Mouse (Mus musculus): ENCODE results near the gene Erich3. TPM values are rescaled to one million over a fixed set of nuclear protein-coding genes. Genes with fewer than 3 reads are reported as not detected.

Gene Erich3
- polyA plus RNA-seq, 1 experiment from 2014 or later = 0.10 TPM

- Histone ChIP-seq H3K27me3 (ENCODE audit: control insufficient read depth, insufficient read depth, low read length) (no peaks in the 10 kb centered on the region), H3K4me2 (ENCODE audit: low read depth, low read length) (no peak overlapping the region), H3K9ac (ENCODE audit: low read length) (no peak overlapping the region), H3K27ac (ENCODE audit: low read length) (no peak overlapping the region), H3K4me3 (replicated peaks; ENCODE audit: low read length) (no peak overlapping the region), H3K9me3 (replicated peaks; ENCODE audit: control insufficient read depth, low read length) (no peaks in the 10 kb centered on the region), H3K4me1 (ENCODE audit: control insufficient read depth, insufficient read depth, low read length) (no peaks in the 10 kb centered on the region), H3K36me3 (ENCODE audit: control insufficient read depth, insufficient read depth, low read length) (no peaks in the 10 kb centered on the region)
- ATAC-seq (ENCODE audit: insufficient read depth, low FRiP score) = no peak
- 79% methylated on average over 2 of the region's 2 CpGs for WGBS
These were observed 108.0 kb downstream of the Erich3 start for GRCm38 (mm10) chr3:154771651-154772050.

- WGBS = 74% methylated on average over 6 of the region's 6 CpGs
These were observed 115.4 kb downstream of the Erich3 start for GRCm38 (mm10) chr3:154778836-154779595.

GRCm38 (mm10) chr3:154786354-154786753 lies 122.7 kb downstream of the Erich3 start:
- no peaks in the 10 kb centered on the region for H3K27me3 ChIP-seq (ENCODE audit: control insufficient read depth, insufficient read depth, low read length)
- WGBS = 82% methylated on average over 9 of the region's 9 CpGs
- no peak for ATAC-seq (ENCODE audit: insufficient read depth, low FRiP score)

More at GRCm38 (mm10) chr3:154778836-154779595, 115.4 kb downstream of the Erich3 start:
- Histone ChIP-seq H3K9ac (ENCODE audit: low read length) (no peak overlapping the region), H3K4me2 (ENCODE audit: low read depth, low read length) (no peak overlapping the region), H3K27me3 (ENCODE audit: control insufficient read depth, insufficient read depth, low read length) (no peaks in the 10 kb centered on the region), H3K4me3 (replicated peaks; ENCODE audit: low read length) (no peak overlapping the region), H3K36me3 (ENCODE audit: control insufficient read depth, insufficient read depth, low read length) (no peaks in the 10 kb centered on the region), H3K4me1 (ENCODE audit: control insufficient read depth, insufficient read depth, low read length) (no peaks in the 10 kb centered on the region), H3K27ac (ENCODE audit: low read length) (no peak overlapping the region), H3K9me3 (replicated peaks; ENCODE audit: control insufficient read depth, low read length) (no peaks in the 10 kb centered on the region)
- no peak for ATAC-seq (ENCODE audit: insufficient read depth, low FRiP score)

GRCm38 (mm10) chr3:154787611-154788010 lies 124.0 kb downstream of the Erich3 start:
- H3K9me3 ChIP-seq (replicated peaks; ENCODE audit: control insufficient read depth, low read length) = no peaks in the 10 kb centered on the region

More at GRCm38 (mm10) chr3:154786354-154786753, 122.7 kb downstream of the Erich3 start:
- no peaks in the 10 kb centered on the region for H3K4me1 ChIP-seq (ENCODE audit: control insufficient read depth, insufficient read depth, low read length)
- no peak overlapping the region for H3K4me3 ChIP-seq (replicated peaks; ENCODE audit: low read length)
- no peaks in the 10 kb centered on the region for H3K36me3 ChIP-seq (ENCODE audit: control insufficient read depth, insufficient read depth, low read length)
- H3K9me3 ChIP-seq (replicated peaks; ENCODE audit: control insufficient read depth, low read length) = no peaks in the 10 kb centered on the region
- no peak overlapping the region for H3K27ac ChIP-seq (ENCODE audit: low read length)
- H3K4me2 ChIP-seq (ENCODE audit: low read depth, low read length) = no peak overlapping the region
- H3K9ac ChIP-seq (ENCODE audit: low read length) = no peak overlapping the region

GRCm38 (mm10) chr3:154793571-154793970 lies 129.9 kb downstream of the Erich3 start:
- Histone ChIP-seq H3K27me3 (ENCODE audit: control insufficient read depth, insufficient read depth, low read length) (no peaks in the 10 kb centered on the region), H3K9me3 (replicated peaks; ENCODE audit: control insufficient read depth, low read length) (no peaks in the 10 kb centered on the region), H3K27ac (ENCODE audit: low read length) (no peak overlapping the region), H3K36me3 (ENCODE audit: control insufficient read depth, insufficient read depth, low read length) (no peaks in the 10 kb centered on the region), H3K4me1 (ENCODE audit: control insufficient read depth, insufficient read depth, low read length) (no peaks in the 10 kb centered on the region), H3K4me3 (replicated peaks; ENCODE audit: low read length) (no peak overlapping the region), H3K9ac (ENCODE audit: low read length) (no peak overlapping the region), H3K4me2 (ENCODE audit: low read depth, low read length) (no peak overlapping the region)
- no peak for ATAC-seq (ENCODE audit: insufficient read depth, low FRiP score)
- 83% methylated on average over 4 of the region's 4 CpGs for WGBS

More at GRCm38 (mm10) chr3:154787611-154788010, 124.0 kb downstream of the Erich3 start:
- Histone ChIP-seq H3K36me3 (ENCODE audit: control insufficient read depth, insufficient read depth, low read length) (no peaks in the 10 kb centered on the region), H3K27ac (ENCODE audit: low read length) (no peak overlapping the region), H3K4me1 (ENCODE audit: control insufficient read depth, insufficient read depth, low read length) (no peaks in the 10 kb centered on the region), H3K4me2 (ENCODE audit: low read depth, low read length) (no peak overlapping the region), H3K27me3 (ENCODE audit: control insufficient read depth, insufficient read depth, low read length) (no peaks in the 10 kb centered on the region), H3K4me3 (replicated peaks; ENCODE audit: low read length) (no peak overlapping the region), H3K9ac (ENCODE audit: low read length) (no peak overlapping the region)
- ATAC-seq (ENCODE audit: insufficient read depth, low FRiP score) = no peak
- WGBS = 78% methylated on average over 3 of the region's 3 CpGs

GRCm38 (mm10) chr3:154798806-154799205 lies 135.1 kb downstream of the Erich3 start:
- ATAC-seq (ENCODE audit: insufficient read depth, low FRiP score) = no peak
- H3K27ac ChIP-seq (ENCODE audit: low read length) = no peak overlapping the region
- no peak overlapping the region for H3K4me3 ChIP-seq (replicated peaks; ENCODE audit: low read length)
- 0 out of 2 replicates have a peak, but pooled peaks cover 4% of the 10 kb centered on the region for H3K4me1 ChIP-seq (ENCODE audit: control insufficient read depth, insufficient read depth, low read length)
- H3K4me2 ChIP-seq (ENCODE audit: low read depth, low read length) = no peak overlapping the region
- no peak overlapping the region for H3K9ac ChIP-seq (ENCODE audit: low read length)
- H3K36me3 ChIP-seq (ENCODE audit: control insufficient read depth, insufficient read depth, low read length) = no peaks in the 10 kb centered on the region
- 67% methylated on average over 4 of the region's 4 CpGs for WGBS
- H3K9me3 ChIP-seq (replicated peaks; ENCODE audit: control insufficient read depth, low read length) = no peaks in the 10 kb centered on the region
- no peaks in the 10 kb centered on the region for H3K27me3 ChIP-seq (ENCODE audit: control insufficient read depth, insufficient read depth, low read length)

GRCm38 (mm10) chr3:154800454-154800853 lies 136.8 kb downstream of the Erich3 start:
- no peak overlapping the region for H3K4me3 ChIP-seq (replicated peaks; ENCODE audit: low read length)
- H3K27ac ChIP-seq (ENCODE audit: low read length) = no peak overlapping the region
- no peak for ATAC-seq (ENCODE audit: insufficient read depth, low FRiP score)
- 0 out of 2 replicates have a peak, but pooled peaks cover 4% of the 10 kb centered on the region for H3K4me1 ChIP-seq (ENCODE audit: control insufficient read depth, insufficient read depth, low read length)
- no peaks in the 10 kb centered on the region for H3K9me3 ChIP-seq (replicated peaks; ENCODE audit: control insufficient read depth, low read length)
- 56% methylated on average over 8 of the region's 8 CpGs for WGBS
- no peak overlapping the region for H3K9ac ChIP-seq (ENCODE audit: low read length)
- H3K36me3 ChIP-seq (ENCODE audit: control insufficient read depth, insufficient read depth, low read length) = no peaks in the 10 kb centered on the region
- no peaks in the 10 kb centered on the region for H3K27me3 ChIP-seq (ENCODE audit: control insufficient read depth, insufficient read depth, low read length)
- peak overlapping the region; percentile 14; the same call in 1 of the 2 replicates for H3K4me2 ChIP-seq (ENCODE audit: low read depth, low read length)

GRCm38 (mm10) chr3:154800888-154801429 lies 137.3 kb downstream of the Erich3 start:
- H3K9me3 ChIP-seq (replicated peaks; ENCODE audit: control insufficient read depth, low read length) = no peaks in the 10 kb centered on the region
- H3K4me3 ChIP-seq (replicated peaks; ENCODE audit: low read length) = no peak overlapping the region
- no peak overlapping the region for H3K27ac ChIP-seq (ENCODE audit: low read length)
- H3K9ac ChIP-seq (ENCODE audit: low read length) = no peak overlapping the region
- 50% methylated on average over 8 of the region's 8 CpGs for WGBS
- H3K4me2 ChIP-seq (ENCODE audit: low read depth, low read length) = peak overlapping the region; percentile 14; the same call in 1 of the 2 replicates
- no peak for ATAC-seq (ENCODE audit: insufficient read depth, low FRiP score)
- no peaks in the 10 kb centered on the region for H3K27me3 ChIP-seq (ENCODE audit: control insufficient read depth, insufficient read depth, low read length)
- H3K4me1 ChIP-seq (ENCODE audit: control insufficient read depth, insufficient read depth, low read length) = 0 out of 2 replicates have a peak, but pooled peaks cover 4% of the 10 kb centered on the region
- H3K36me3 ChIP-seq (ENCODE audit: control insufficient read depth, insufficient read depth, low read length) = no peaks in the 10 kb centered on the region

GRCm38 (mm10) chr3:154806626-154807025 lies 143.0 kb downstream of the Erich3 start:
- H3K9ac ChIP-seq (ENCODE audit: low read length) = no peak overlapping the region
- H3K27ac ChIP-seq (ENCODE audit: low read length) = no peak overlapping the region
- ATAC-seq (ENCODE audit: insufficient read depth, low FRiP score) = peak; percentile 37; the same call in 1 of the 2 replicates
- H3K36me3 ChIP-seq (ENCODE audit: control insufficient read depth, insufficient read depth, low read length) = no peaks in the 10 kb centered on the region
- no peaks in the 10 kb centered on the region for H3K27me3 ChIP-seq (ENCODE audit: control insufficient read depth, insufficient read depth, low read length)
- H3K4me3 ChIP-seq (replicated peaks; ENCODE audit: low read length) = no peak overlapping the region
- 20% methylated on average over 7 of the region's 7 CpGs for WGBS
- H3K4me1 ChIP-seq (ENCODE audit: control insufficient read depth, insufficient read depth, low read length) = no peaks in the 10 kb centered on the region
- no peak overlapping the region for H3K4me2 ChIP-seq (ENCODE audit: low read depth, low read length)
- H3K9me3 ChIP-seq (replicated peaks; ENCODE audit: control insufficient read depth, low read length) = no peaks in the 10 kb centered on the region

Data from stomach, embryonic 16.5 days (tissue).